Mouse (Mus musculus) kidney, postnatal 36 days (tissue): ENCODE measurements at regions not wholly inside any gene's neighbourhood (a gene's known extent, or its start where the extent isn't known, plus 50 kb on each side); places are given as distances from the start of the nearest gene placed in this dataset.

ENCODE experiments used
- DNase-seq, 2 experiments: peaks; one replicate each; pipeline ENCODE4 v3.0.0; 2021 to 2022; ENCODE audit warnings: mixed read lengths in 2 of 2

DNA sequence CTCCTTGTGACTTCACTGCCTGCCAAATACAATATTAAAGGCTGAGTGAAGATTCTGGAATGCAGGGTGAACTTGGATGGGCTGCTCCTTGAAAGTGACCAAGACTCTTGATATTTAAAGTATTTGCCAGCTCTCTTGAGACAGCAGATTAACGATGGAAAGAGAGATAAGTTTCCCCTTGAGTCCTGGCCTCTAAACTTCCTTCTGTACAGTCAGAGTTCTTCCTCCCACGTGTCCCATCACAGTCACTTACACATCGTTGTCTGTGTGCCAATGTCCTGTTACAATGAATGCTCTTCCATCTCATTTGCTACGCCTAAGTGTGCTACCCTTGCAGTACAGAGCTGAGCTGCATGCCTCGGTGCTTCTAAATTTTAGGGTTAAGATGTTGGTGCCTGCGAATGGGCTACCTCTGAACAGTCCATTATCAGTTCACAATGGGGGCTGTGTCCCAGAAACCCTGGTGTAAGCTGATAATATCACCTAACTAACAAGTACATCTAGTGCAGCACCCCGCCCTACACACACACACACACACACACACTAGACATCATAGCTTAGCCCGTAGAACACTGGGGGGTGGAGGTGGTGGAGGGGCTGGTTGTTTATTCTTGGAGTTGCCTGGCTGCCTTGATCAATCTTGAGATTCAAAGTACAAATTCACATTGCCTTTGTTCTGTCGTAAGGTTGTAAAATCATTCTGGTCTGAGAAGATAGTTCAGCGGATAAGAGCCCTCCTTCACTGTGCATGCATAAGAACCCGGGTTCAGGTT is 207.9 kb upstream of the Pgrmc2 start:
- DNase-seq, result peak in 1 of 2 experiments; percentile 36

GRCm38 (mm10) chr3:41288735-41289134 is 205.9 kb upstream of the Pgrmc2 start:
- DNase-seq, result no peak

DNA sequence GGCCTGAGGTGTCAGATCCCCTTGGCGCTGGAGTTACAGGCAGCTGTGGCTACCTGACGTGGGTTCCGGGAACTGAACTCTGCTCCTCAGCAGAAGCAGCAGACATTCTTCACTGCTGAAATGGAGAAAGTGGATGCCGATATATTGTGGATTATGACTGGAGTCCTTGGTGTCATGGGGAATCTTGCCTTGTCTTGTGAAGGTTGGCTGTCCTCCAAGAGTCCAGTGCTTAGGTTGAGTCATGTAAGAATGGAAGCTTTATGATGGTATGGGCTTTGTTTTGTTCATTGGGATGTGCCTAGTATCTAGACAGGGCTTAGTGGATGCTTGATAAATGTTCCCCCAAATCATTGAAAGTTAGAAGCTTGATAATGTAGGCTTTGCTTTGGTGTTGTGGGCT is 205.2 kb upstream of the Pgrmc2 start:
- DNase-seq, result no peak

GRCm38 (mm10) chr3:41285336-41285735 is 202.5 kb upstream of the Pgrmc2 start:
- DNase-seq, result no peak

- DNase-seq, result peak; percentile 62 to 78
These were observed 202.1 kb upstream of the Pgrmc2 start for GRCm38 (mm10) chr3:41284897-41285296.

GRCm38 (mm10) chr3:41282431-41283037 is 199.7 kb upstream of the Pgrmc2 start:
- DNase-seq, result peak in 1 of 2 experiments; percentile 27

DNA sequence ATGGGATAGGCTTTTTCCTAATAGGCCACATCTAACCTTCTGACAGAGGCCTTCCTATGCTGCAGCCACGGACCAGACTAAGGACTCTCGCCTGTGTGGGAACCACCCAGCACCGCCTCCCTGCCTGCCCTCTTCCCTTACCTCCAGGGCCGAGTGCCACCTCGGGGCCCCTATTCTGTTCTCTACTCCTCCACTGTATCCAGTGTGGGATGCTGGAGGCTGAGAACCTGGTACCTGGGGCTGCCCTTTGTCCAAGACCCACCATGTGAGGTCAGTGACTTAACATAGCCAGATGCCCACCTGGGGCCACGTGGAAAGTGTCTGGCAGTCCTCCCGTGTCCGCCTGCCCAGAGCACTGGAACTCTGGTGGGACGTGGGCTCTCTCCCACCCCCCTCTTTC is 193.2 kb upstream of the Pgrmc2 start:
- no peak for DNase-seq

- DNase-seq, result no peak
These were observed 185.7 kb upstream of the Pgrmc2 start for GRCm38 (mm10) chr3:41268516-41268915.

GRCm38 (mm10) chr3:41266216-41266615 is 183.4 kb upstream of the Pgrmc2 start:
- DNase-seq, result no peak

GRCm38 (mm10) chr3:41265399-41265798 is 182.6 kb upstream of the Pgrmc2 start:
- DNase-seq, result no peak

DNA sequence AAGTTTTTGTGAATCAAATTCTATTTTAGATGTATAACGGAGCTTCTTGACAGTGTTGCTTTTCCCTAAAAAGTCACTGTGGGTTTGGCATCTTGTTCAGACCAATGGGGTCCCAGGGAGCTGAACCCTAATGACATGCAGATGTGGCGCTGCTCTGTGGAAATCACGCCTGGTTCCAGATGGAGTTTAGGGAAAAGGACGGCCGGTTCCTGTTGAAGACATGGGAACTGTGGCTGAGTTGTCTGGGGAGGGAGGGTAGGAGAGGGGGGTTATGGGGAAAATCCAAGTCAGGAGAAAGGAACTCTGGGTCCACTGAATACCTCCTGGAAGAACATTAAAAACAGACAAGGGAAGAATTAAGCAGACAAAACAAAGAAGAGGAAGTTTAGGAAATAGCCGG is 175.4 kb upstream of the Pgrmc2 start:
- DNase-seq, result no peak

- no peak for DNase-seq
These were observed 162.1 kb upstream of the Pgrmc2 start for GRCm38 (mm10) chr3:41244960-41245359.

DNA sequence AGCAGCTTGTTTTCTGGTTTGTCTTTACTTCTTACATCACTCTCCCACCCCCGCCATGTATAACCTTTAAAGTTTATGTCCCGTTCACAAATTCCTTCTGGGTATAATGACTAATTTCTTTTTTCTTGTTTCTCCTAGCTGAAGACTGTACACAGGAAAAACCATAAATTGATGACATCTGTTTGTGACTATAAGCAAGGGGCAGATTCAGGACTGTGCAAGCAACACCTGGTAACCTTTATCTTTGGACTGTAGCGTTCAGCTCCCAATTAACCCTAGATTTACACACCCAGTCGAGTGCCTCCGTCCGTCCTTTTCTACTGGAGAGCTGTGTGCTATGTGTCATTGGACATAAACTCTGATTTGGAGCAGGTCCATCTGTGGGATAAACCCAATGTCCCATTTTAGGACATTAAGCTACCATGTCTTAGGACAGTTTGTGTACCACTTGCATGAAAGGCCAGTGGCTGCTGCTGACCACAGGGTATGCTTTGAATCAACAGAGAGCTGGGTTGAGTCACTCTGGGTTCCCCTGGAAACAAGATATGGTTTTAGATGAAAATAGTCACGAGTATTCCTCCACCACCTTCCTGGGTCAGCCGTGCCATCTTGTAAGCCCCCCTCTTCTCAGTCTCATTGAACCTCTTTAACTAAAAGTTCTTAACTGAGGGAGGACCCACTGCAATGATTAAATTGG is 159.2 kb upstream of the Pgrmc2 start:
- DNase-seq, result no peak

DNA sequence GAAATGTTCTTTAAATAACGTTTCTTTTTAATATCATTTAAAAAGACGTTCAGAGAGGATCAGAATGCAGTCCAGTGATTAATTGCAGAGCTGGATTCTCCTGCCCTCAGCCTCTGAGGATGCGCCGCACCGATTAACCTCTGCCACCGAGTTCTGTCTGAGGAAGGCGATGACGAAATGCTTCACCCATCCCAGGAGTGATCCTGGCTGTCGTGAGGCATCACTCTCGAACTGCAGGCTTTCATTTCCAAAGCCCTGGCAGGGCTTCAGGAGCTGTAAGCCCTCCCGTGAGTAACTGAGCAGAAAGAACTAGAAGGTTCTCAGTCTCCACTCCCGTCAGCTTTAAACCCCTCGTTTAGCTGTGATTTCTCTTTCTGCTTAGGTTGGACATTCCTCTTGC is 157.0 kb upstream of the Pgrmc2 start:
- DNase-seq, result no peak

GRCm38 (mm10) chr3:41239246-41239645 is 156.4 kb upstream of the Pgrmc2 start:
- no peak for DNase-seq

- no peak for DNase-seq
These were observed 155.2 kb upstream of the Pgrmc2 start for GRCm38 (mm10) chr3:41238046-41238445.

GRCm38 (mm10) chr3:41235610-41236009 is 152.8 kb upstream of the Pgrmc2 start:
- no peak for DNase-seq

- peak; percentile 12 to 43 for DNase-seq
These were observed 152.1 kb upstream of the Pgrmc2 start for GRCm38 (mm10) chr3:41234994-41235393.

GRCm38 (mm10) chr3:41234191-41234590 is 151.3 kb upstream of the Pgrmc2 start:
- peak; percentile 6 to 8 for DNase-seq

DNA sequence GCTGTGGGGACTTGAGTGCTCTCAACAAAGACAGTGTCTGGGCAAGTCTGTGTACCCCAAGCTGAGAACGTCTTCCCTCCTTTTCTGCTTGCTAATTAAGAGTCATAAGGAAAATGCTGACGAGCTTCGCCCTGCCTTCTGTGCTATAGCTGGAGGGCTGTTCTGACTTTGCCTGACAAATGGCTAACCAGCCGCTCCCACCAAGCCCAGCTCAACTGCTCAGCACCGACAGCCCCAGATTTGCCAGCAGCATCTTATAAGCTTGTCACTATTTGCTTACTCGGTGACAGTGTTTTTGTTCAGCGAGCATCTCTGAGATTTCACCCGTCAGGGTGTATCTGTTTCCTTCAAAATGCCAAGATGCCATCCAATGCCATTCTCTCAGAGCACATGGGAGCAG is 150.6 kb upstream of the Pgrmc2 start:
- no peak for DNase-seq

DNA sequence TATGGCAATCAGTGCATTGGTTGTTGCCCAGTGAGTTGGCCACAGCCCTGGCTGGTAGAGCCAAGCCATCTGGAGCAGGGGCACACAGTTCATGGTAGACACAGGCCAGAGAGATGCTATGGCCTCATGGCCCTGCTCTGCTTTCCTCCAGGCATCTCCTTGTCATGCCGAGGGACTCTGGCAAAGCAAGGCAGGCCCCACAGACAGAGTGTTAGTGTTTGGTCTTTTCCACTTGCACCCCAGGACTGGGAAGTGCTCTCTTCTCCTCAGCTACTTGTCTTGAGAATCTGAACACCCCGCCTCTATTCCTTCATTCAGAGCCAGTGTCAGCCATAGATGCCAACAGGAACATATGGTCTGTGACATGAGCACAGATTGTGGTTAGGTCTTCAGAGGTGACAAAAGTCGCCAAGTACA is 148.1 kb upstream of the Pgrmc2 start:
- DNase-seq, result no peak

GRCm38 (mm10) chr3:41229493-41229892 is 146.6 kb upstream of the Pgrmc2 start:
- peak in 1 of 2 experiments; percentile 5 for DNase-seq

GRCm38 (mm10) chr3:41228536-41228935 is 145.7 kb upstream of the Pgrmc2 start:
- DNase-seq, result peak; percentile 57 to 70

- no peak for DNase-seq
These were observed 137.9 kb upstream of the Pgrmc2 start for GRCm38 (mm10) chr3:41220746-41221145.
